Mouse (Mus musculus): Measurements from ENCODE around the gene Ugt1a10. TPM values are rescaled to one million over a fixed set of nuclear protein-coding genes. Genes with fewer than 3 reads are reported as not detected.
A peak's percentile ranks its signal among the peaks of the same experiment; 100 is the strongest.
"Not testable (repeated sequence)": the region's sequence is repeated elsewhere in the genome, so short reads cannot be mapped to it uniquely, and the experiment has no call there.

Gene Ugt1a10
- total RNA-seq, 2 experiments from 2014 or later, result not detected

GRCm38 (mm10) chr1:88087513-88087912 is 32.3 kb downstream of the Ugt1a10 start, which contains the start of gene Ugt1a8:
TSS of gene Ugt1a8 (plus strand) at chr1:88087813.
- intact Hi-C loops (cut with DNase I; ENCODE audit: low total_unique reads), result no loop called here
- no peak for DNase-seq

- DNase-seq, result no peak
- intact Hi-C loops (cut with DNase I; ENCODE audit: low total_unique reads), result no loop called here
Observed at GRCm38 (mm10) chr1:88092341-88092740, 37.2 kb downstream of the Ugt1a10 start.

GRCm38 (mm10) chr1:88094270-88094676 is 39.1 kb downstream of the Ugt1a10 start:
- not testable (repeated sequence) for DNase-seq

GRCm38 (mm10) chr1:88094941-88095492 is 39.8 kb downstream of the Ugt1a10 start, which contains the start of gene Ugt1a7c:
TSS of gene Ugt1a7c (plus strand) at chr1:88095062.
- DNase-seq, result peak; percentile 8
- intact Hi-C loops (cut with DNase I; ENCODE audit: low total_unique reads), result no loop called here

More at GRCm38 (mm10) chr1:88094270-88094676, 39.1 kb downstream of the Ugt1a10 start:
- intact Hi-C loops (cut with DNase I; ENCODE audit: low total_unique reads), result not testable (repeated sequence)

- intact Hi-C loops (cut with DNase I; ENCODE audit: low total_unique reads); DNase-seq: not testable (repeated sequence)
Observed at GRCm38 (mm10) chr1:88098546-88098945, 43.4 kb downstream of the Ugt1a10 start.

- intact Hi-C loops (cut with DNase I; ENCODE audit: low total_unique reads); DNase-seq: not testable (repeated sequence)
Observed at GRCm38 (mm10) chr1:88099691-88100090, 44.5 kb downstream of the Ugt1a10 start.

- DNase-seq; intact Hi-C loops (cut with DNase I; ENCODE audit: low total_unique reads): not testable (repeated sequence)
Observed at GRCm38 (mm10) chr1:88103019-88103418, 47.8 kb downstream of the Ugt1a10 start, which contains the start of gene Ugt1a6b. TSS of gene Ugt1a6b (plus strand) at chr1:88103252.

GRCm38 (mm10) chr1:88103697-88104468 is 48.7 kb downstream of the Ugt1a10 start:
- intact Hi-C loops (cut with DNase I; ENCODE audit: low total_unique reads); DNase-seq: not testable (repeated sequence)

GRCm38 (mm10) chr1:88104667-88105430 is 49.7 kb downstream of the Ugt1a10 start:
- intact Hi-C loops (cut with DNase I; ENCODE audit: low total_unique reads), result no loop called here

GRCm38 (mm10) chr1:88105656-88106055 is 50.5 kb downstream of the Ugt1a10 start:
- intact Hi-C loops (cut with DNase I; ENCODE audit: low total_unique reads), result no loop called here
- no peak for DNase-seq

More at GRCm38 (mm10) chr1:88104667-88105430, 49.7 kb downstream of the Ugt1a10 start:
- DNase-seq, result no peak

GRCm38 (mm10) chr1:88109027-88109557 is 53.9 kb downstream of the Ugt1a10 start:
- intact Hi-C loops (cut with DNase I; ENCODE audit: low total_unique reads); DNase-seq: not testable (repeated sequence)

- intact Hi-C loops (cut with DNase I; ENCODE audit: low total_unique reads); DNase-seq: not testable (repeated sequence)
Observed at GRCm38 (mm10) chr1:88109604-88110003, 54.4 kb downstream of the Ugt1a10 start.

- intact Hi-C loops (cut with DNase I; ENCODE audit: low total_unique reads); DNase-seq: not testable (repeated sequence)
Observed at GRCm38 (mm10) chr1:88112769-88113168, 57.6 kb downstream of the Ugt1a10 start.

GRCm38 (mm10) chr1:88120550-88120949 is 65.4 kb downstream of the Ugt1a10 start:
- intact Hi-C loops (cut with DNase I; ENCODE audit: low total_unique reads); DNase-seq: not testable (repeated sequence)

- DNase-seq; intact Hi-C loops (cut with DNase I; ENCODE audit: low total_unique reads): not testable (repeated sequence)
Observed at GRCm38 (mm10) chr1:88121521-88121920, 66.3 kb downstream of the Ugt1a10 start.

- intact Hi-C loops (cut with DNase I; ENCODE audit: low total_unique reads); DNase-seq: not testable (repeated sequence)
Observed at GRCm38 (mm10) chr1:88125827-88126360, 70.7 kb downstream of the Ugt1a10 start.

GRCm38 (mm10) chr1:88129091-88129490 is 73.9 kb downstream of the Ugt1a10 start:
- DNase-seq; intact Hi-C loops (cut with DNase I; ENCODE audit: low total_unique reads): not testable (repeated sequence)

GRCm38 (mm10) chr1:88130223-88130622 is 75.0 kb downstream of the Ugt1a10 start:
- DNase-seq; intact Hi-C loops (cut with DNase I; ENCODE audit: low total_unique reads): not testable (repeated sequence)

GRCm38 (mm10) chr1:88133908-88134456 is 78.8 kb downstream of the Ugt1a10 start:
- intact Hi-C loops (cut with DNase I; ENCODE audit: low total_unique reads), result no loop called here
- DNase-seq, result no peak
